In genomic region chr7:143041138-143041822, GRCm38 (mm10) we compare ENCODE assay signal across 14 mouse cellular contexts. TPM values are rescaled to one million over a fixed set of nuclear protein-coding genes. Genes with fewer than 3 reads are reported as not detected.
DNase-seq lines count a peak whose midpoint lies in the region; ATAC-seq and TF ChIP-seq lines count a peak whose summit lies in the region.
"Had no signal": no experiment of that assay in that cellular context is flagged by ENCODE, and none has a peak within 500 bp of the region (broad histone marks: within the 10 kb centered on the region; RNA-seq: fewer than 3 reads in every experiment).

No protein-coding gene starts in this region.

- no peak for ATAC-seq in forebrain, embryonic 15.5 days (replicated peaks)
- ATAC-seq in kidney, embryonic 16.5 days (ENCODE audit: low FRiP score, low TSS enrichment), result no peak; the same call in 1 of the 2 replicates
- ATAC-seq in kidney, embryonic 14.5 days (ENCODE audit: low FRiP score, low TSS enrichment), result no peak
- peak; percentile 19; the same call in 1 of the 2 replicates for ATAC-seq in heart, postnatal 0 days (ENCODE audit: insufficient read depth, low read depth)

- no peak for TF ChIP-seq RAD21 in MEL (IDR thresholded peaks at IDR 0.05; ENCODE audit: low read depth, low read length)

- no peak for TF ChIP-seq CTCF in MEL (IDR thresholded peaks at IDR 0.05 in 2 of 3, conservative IDR thresholded peaks at IDR 0.05 in 1 of 3; ENCODE audit: control insufficient read depth in 1 of 3, insufficient read depth in 1 of 3, low read depth in 2 of 3, low read length in 3 of 3, poor library complexity in 1 of 3, severe bottlenecking in 1 of 3)
- no peak for TF ChIP-seq CTCF in heart, postnatal 0 days (IDR thresholded peaks at IDR 0.05; ENCODE audit: low read depth)

- H3K27me3 ChIP-seq in forebrain, embryonic 10.5 days (ENCODE audit: poor library complexity, severe bottlenecking), result no peaks in the 10 kb centered on the region
- H3K27me3 ChIP-seq in forebrain, embryonic 15.5 days, result no peaks in the 10 kb centered on the region
- no peaks in the 10 kb centered on the region for H3K27me3 ChIP-seq in kidney, embryonic 16.5 days (ENCODE audit: insufficient read depth, low read length)
- H3K27me3 ChIP-seq in kidney, embryonic 14.5 days (ENCODE audit: control insufficient read depth, insufficient read depth, low read length), result no peaks in the 10 kb centered on the region
- H3K27me3 ChIP-seq in MEL (ENCODE audit: control insufficient read depth in 1 of 2, insufficient read depth in 2 of 2, low read length in 2 of 2), result no peaks in the 10 kb centered on the region
- no peaks in the 10 kb centered on the region for H3K27me3 ChIP-seq in heart, postnatal 0 days (ENCODE audit: control insufficient read depth, insufficient read depth, low read length)

- peak overlapping the region; percentile 48; the same call in 1 of the 2 replicates for H3K27ac ChIP-seq in forebrain, embryonic 10.5 days
- no peak overlapping the region for H3K27ac ChIP-seq in forebrain, embryonic 15.5 days (replicated peaks)
- H3K27ac ChIP-seq in kidney, embryonic 16.5 days (ENCODE audit: low read length), result peak overlapping the region; percentile 67; the same call in 1 of the 2 replicates
- no peak overlapping the region; the same call in 1 of the 2 replicates for H3K27ac ChIP-seq in kidney, embryonic 14.5 days (ENCODE audit: low read depth, low read length)
- peak overlapping the region; percentile 3; the same call in 1 of the 2 replicates for H3K27ac ChIP-seq in MEL (ENCODE audit: control insufficient read depth, low read depth, low read length)
- peak overlapping the region; percentile 82 for H3K27ac ChIP-seq in heart, postnatal 0 days (ENCODE audit: low read depth)

- H3K4me1 ChIP-seq in forebrain, embryonic 10.5 days, result peaks cover 11% of the 10 kb centered on the region; the same call in 1 of the 2 replicates
- no peaks in the 10 kb centered on the region for H3K4me1 ChIP-seq in forebrain, embryonic 15.5 days
- peaks cover 14% of the 10 kb centered on the region; the same call in 1 of the 2 replicates for H3K4me1 ChIP-seq in kidney, embryonic 16.5 days (ENCODE audit: insufficient read depth, low read length)
- H3K4me1 ChIP-seq in kidney, embryonic 14.5 days (ENCODE audit: control insufficient read depth, insufficient read depth, low read length), result peaks cover 11% of the 10 kb centered on the region; the same call in 1 of the 2 replicates
- H3K4me1 ChIP-seq in MEL (ENCODE audit: control insufficient read depth in 1 of 2, insufficient read depth in 2 of 2, low read length in 2 of 2), result peaks cover 42 to 71% of the 10 kb centered on the region in 2 experiments
- peaks cover 31% of the 10 kb centered on the region for H3K4me1 ChIP-seq in heart, postnatal 0 days (ENCODE audit: control insufficient read depth, insufficient read depth)

- H3K4me3 ChIP-seq in forebrain, embryonic 10.5 days, result no peak overlapping the region
- no peak overlapping the region for H3K4me3 ChIP-seq in forebrain, embryonic 15.5 days
- no peak overlapping the region for H3K4me3 ChIP-seq in kidney, embryonic 16.5 days (ENCODE audit: low read length)
- no peak overlapping the region for H3K4me3 ChIP-seq in kidney, embryonic 14.5 days (ENCODE audit: low read length)
- no peak overlapping the region for H3K4me3 ChIP-seq in MEL (ENCODE audit: control insufficient read depth in 1 of 2, insufficient read depth in 1 of 2, low read depth in 2 of 2, low read length in 2 of 2)
- no peak overlapping the region for H3K4me3 ChIP-seq in heart, postnatal 0 days (ENCODE audit: low read depth, low read length)

- TF ChIP-seq EP300 in MEL (IDR thresholded peaks at IDR 0.05; ENCODE audit: low read depth in 1 of 2, low read length in 2 of 2), result peak; percentile 49 to 61
- TF ChIP-seq EP300 in heart, postnatal 0 days (IDR thresholded peaks at IDR 0.05; ENCODE audit: low read depth), result peak; percentile 33; the same call in 1 of the 2 replicates

- no peak for DNase-seq in forebrain, embryonic 10.5 days (ENCODE audit: extremely low spot score, low spot score)
- peak; percentile 63 for DNase-seq in MEL (ENCODE audit: low read depth, low spot score)
- DNase-seq in heart, postnatal 0 days (ENCODE audit: low spot score), result peak; percentile 57
- no peak for DNase-seq in thymus, postnatal 4 days
- no peak for DNase-seq in adrenal gland, adult 2 months
- DNase-seq: embryo, embryonic 11 days; spleen, adult 18-20 months; thymus, adult 2 months had no signal

- H3K4me2 ChIP-seq in forebrain, embryonic 15.5 days (replicated peaks), result no peak overlapping the region
- no peak overlapping the region for H3K4me2 ChIP-seq in kidney, embryonic 16.5 days (replicated peaks; ENCODE audit: low read depth, low read length)
- H3K4me2 ChIP-seq in kidney, embryonic 14.5 days (replicated peaks; ENCODE audit: low read depth, low read length), result no peak overlapping the region
- H3K4me2 ChIP-seq in heart, postnatal 0 days (ENCODE audit: low read depth, low read length), result no peak overlapping the region

- 81% methylated on average over 3 of the region's 3 CpGs for WGBS in forebrain, embryonic 10.5 days
- 84% methylated on average over 3 of the region's 3 CpGs for WGBS in forebrain, embryonic 15.5 days
- 76% methylated on average over 3 of the region's 3 CpGs for WGBS in kidney, embryonic 16.5 days
- 77% methylated on average over 3 of the region's 3 CpGs for WGBS in kidney, embryonic 14.5 days
- 26% methylated on average over 3 of the region's 3 CpGs for WGBS in heart, postnatal 0 days

- no peak for TF ChIP-seq POLR2A in MEL (IDR thresholded peaks at IDR 0.05; ENCODE audit: control insufficient read depth in 1 of 2, insufficient read depth in 1 of 2, low read depth in 1 of 2, low read length in 2 of 2, poor library complexity in 1 of 2)

- H3K79me2 ChIP-seq in MEL (ENCODE audit: control insufficient read depth, insufficient read depth, low read length, poor library complexity), result no peaks in the 10 kb centered on the region

- no peaks in the 10 kb centered on the region for H3K9me3 ChIP-seq in forebrain, embryonic 10.5 days
- no peaks in the 10 kb centered on the region for H3K9me3 ChIP-seq in forebrain, embryonic 15.5 days
- H3K9me3 ChIP-seq in kidney, embryonic 16.5 days (ENCODE audit: low read length), result peaks cover 4% of the 10 kb centered on the region; the same call in 1 of the 2 replicates
- H3K9me3 ChIP-seq in kidney, embryonic 14.5 days (ENCODE audit: control insufficient read depth, low read length), result no peaks in the 10 kb centered on the region
- no peaks in the 10 kb centered on the region for H3K9me3 ChIP-seq in MEL (replicated peaks; ENCODE audit: insufficient read depth, low read length)
- H3K9me3 ChIP-seq in heart, postnatal 0 days (replicated peaks; ENCODE audit: control insufficient read depth, low read length), result no peaks in the 10 kb centered on the region

- H3K9ac ChIP-seq in forebrain, embryonic 15.5 days (replicated peaks), result no peak overlapping the region
- H3K9ac ChIP-seq in kidney, embryonic 16.5 days (replicated peaks; ENCODE audit: low read length), result no peak overlapping the region
- H3K9ac ChIP-seq in kidney, embryonic 14.5 days (ENCODE audit: low read depth, low read length), result no peak overlapping the region
- peak overlapping the region; percentile 23; the same call in 1 of the 2 replicates for H3K9ac ChIP-seq in MEL (ENCODE audit: control insufficient read depth, low read depth, low read length, poor library complexity, severe bottlenecking)
- H3K9ac ChIP-seq in heart, postnatal 0 days (replicated peaks; ENCODE audit: low read depth, low read length), result no peak overlapping the region

- H3K36me3 ChIP-seq in forebrain, embryonic 10.5 days (replicated peaks), result no peaks in the 10 kb centered on the region
- no peaks in the 10 kb centered on the region for H3K36me3 ChIP-seq in forebrain, embryonic 15.5 days
- H3K36me3 ChIP-seq in kidney, embryonic 16.5 days (ENCODE audit: insufficient read depth, low read length), result no peaks in the 10 kb centered on the region
- no peaks in the 10 kb centered on the region for H3K36me3 ChIP-seq in kidney, embryonic 14.5 days (ENCODE audit: control insufficient read depth, insufficient read depth, low read length)
- H3K36me3 ChIP-seq in MEL (ENCODE audit: control insufficient read depth in 1 of 2, insufficient read depth in 2 of 2, low read length in 2 of 2), result peaks cover 0 to 49% of the 10 kb centered on the region in 2 experiments; a peak in 2 of 4 replicates
- H3K36me3 ChIP-seq in heart, postnatal 0 days (replicated peaks; ENCODE audit: control insufficient read depth, insufficient read depth, low read length), result no peaks in the 10 kb centered on the region

RNA-seq across cellular contexts. Expression of gene Cd81, which starts 11.3 kb away (rescaled TPM):
- polyA plus RNA-seq in forebrain, embryonic 10.5 days (2016; fragmentation: Nextera tagmentation; extraction: Ambion mirVana), result 225 and 250 TPM in 2 replicates
- 286 and 294 TPM in 2 replicates for polyA plus RNA-seq in forebrain, embryonic 15.5 days (2015; fragmentation: Nextera tagmentation; extraction: Ambion mirVana)
- 643 and 698 TPM in 2 replicates for polyA plus RNA-seq in kidney, embryonic 16.5 days (2015; fragmentation: Nextera tagmentation; extraction: Ambion mirVana)
- polyA plus RNA-seq in kidney, embryonic 14.5 days (2014; fragmentation: Nextera tagmentation; extraction: Ambion mirVana), result 477 and 494 TPM in 2 replicates
- total RNA-seq in MEL (2012; rRNA removed), result 86.8 and 105 TPM in 2 replicates
- polyA plus RNA-seq in MEL (2012; ENCODE audit: insufficient read depth in 1 of 2, insufficient read length in 2 of 2, low read depth in 1 of 2, low replicate concordance in 2 of 2, missing spikeins in 1 of 2), result 100 to 1,000 TPM in 1 of 2 experiments, not detected in 1; 133 TPM
- 1,221 and 1,316 TPM in 2 replicates for total RNA-seq in heart, postnatal 0 days (2014; rRNA removed; ENCODE audit: low replicate concordance)
- polyA plus RNA-seq in heart, postnatal 0 days (2015; fragmentation: Nextera tagmentation; extraction: Ambion mirVana), result 793 and 811 TPM in 2 replicates
- total RNA-seq in adrenal gland, adult 2 months (2021), result 100 to 1,000 TPM; 693 to 716 TPM
- polyA plus RNA-seq in adrenal gland, adult 2 months (2012; rRNA removed), result 3,024 and 3,201 TPM in 2 replicates

RNA-seq across cellular contexts. Expression of gene Tssc4, which starts 27.8 kb away (rescaled TPM):
- polyA plus RNA-seq in forebrain, embryonic 10.5 days (2016; fragmentation: Nextera tagmentation; extraction: Ambion mirVana), result 131 and 132 TPM in 2 replicates
- 103 and 106 TPM in 2 replicates for polyA plus RNA-seq in forebrain, embryonic 15.5 days (2015; fragmentation: Nextera tagmentation; extraction: Ambion mirVana)
- 104 and 120 TPM in 2 replicates for polyA plus RNA-seq in kidney, embryonic 16.5 days (2015; fragmentation: Nextera tagmentation; extraction: Ambion mirVana)
- 74.4 and 95.1 TPM in 2 replicates for polyA plus RNA-seq in kidney, embryonic 14.5 days (2014; fragmentation: Nextera tagmentation; extraction: Ambion mirVana)
- 63.9 and 76.9 TPM in 2 replicates for total RNA-seq in MEL (2012; rRNA removed)
- polyA plus RNA-seq in MEL (2012; ENCODE audit: insufficient read depth in 1 of 2, insufficient read length in 2 of 2, low read depth in 1 of 2, low replicate concordance in 2 of 2, missing spikeins in 1 of 2), result 10 to 100 TPM in 1 of 2 experiments, not detected in 1; 75.6 TPM
- 61.9 and 71.7 TPM in 2 replicates for total RNA-seq in heart, postnatal 0 days (2014; rRNA removed; ENCODE audit: low replicate concordance)
- polyA plus RNA-seq in heart, postnatal 0 days (2015; fragmentation: Nextera tagmentation; extraction: Ambion mirVana), result 33.7 and 34.0 TPM in 2 replicates
- total RNA-seq in adrenal gland, adult 2 months (2021), result 10 to 100 TPM; 23.3 to 30.9 TPM
- polyA plus RNA-seq in adrenal gland, adult 2 months (2012; rRNA removed), result 120 and 142 TPM in 2 replicates

RNA-seq across cellular contexts. Expression of gene Tspan32, which starts 36.4 kb away (rescaled TPM):
- polyA plus RNA-seq in forebrain, embryonic 10.5 days (2016; fragmentation: Nextera tagmentation; extraction: Ambion mirVana), result 6.0 and 6.8 TPM in 2 replicates
- polyA plus RNA-seq in forebrain, embryonic 15.5 days (2015; fragmentation: Nextera tagmentation; extraction: Ambion mirVana), result 0.33 and 0.64 TPM in 2 replicates
- polyA plus RNA-seq in kidney, embryonic 16.5 days (2015; fragmentation: Nextera tagmentation; extraction: Ambion mirVana), result 1.5 and 1.6 TPM in 2 replicates
- polyA plus RNA-seq in kidney, embryonic 14.5 days (2014; fragmentation: Nextera tagmentation; extraction: Ambion mirVana), result 0.79 and 0.97 TPM in 2 replicates
- total RNA-seq in MEL (2012; rRNA removed), result 159 and 205 TPM in 2 replicates
- 100 to 1,000 TPM in 1 of 2 experiments, 10 to 100 TPM in 1; 53.5 to 212 TPM for polyA plus RNA-seq in MEL (2012; ENCODE audit: insufficient read depth in 1 of 2, insufficient read length in 2 of 2, low read depth in 1 of 2, low replicate concordance in 2 of 2, missing spikeins in 1 of 2)
- total RNA-seq in heart, postnatal 0 days (2014; rRNA removed; ENCODE audit: low replicate concordance), result 0.46 and 0.50 TPM in 2 replicates
- 1.1 and 1.7 TPM in 2 replicates for polyA plus RNA-seq in heart, postnatal 0 days (2015; fragmentation: Nextera tagmentation; extraction: Ambion mirVana)
- under 1 TPM; 0.49 to 0.62 TPM for total RNA-seq in adrenal gland, adult 2 months (2021)
- polyA plus RNA-seq in adrenal gland, adult 2 months (2012; rRNA removed), result 0.83 and 1.4 TPM in 2 replicates

RNA-seq across cellular contexts. Expression of gene Trpm5, which starts 53.2 kb away (rescaled TPM):
- 0.36 and 0.90 TPM in 2 replicates for polyA plus RNA-seq in forebrain, embryonic 10.5 days (2016; fragmentation: Nextera tagmentation; extraction: Ambion mirVana)
- 1.2 and 1.3 TPM in 2 replicates for polyA plus RNA-seq in forebrain, embryonic 15.5 days (2015; fragmentation: Nextera tagmentation; extraction: Ambion mirVana)
- polyA plus RNA-seq in kidney, embryonic 16.5 days (2015; fragmentation: Nextera tagmentation; extraction: Ambion mirVana), result 6.0 and 6.9 TPM in 2 replicates
- 4.4 and 4.9 TPM in 2 replicates for polyA plus RNA-seq in kidney, embryonic 14.5 days (2014; fragmentation: Nextera tagmentation; extraction: Ambion mirVana)
- total RNA-seq in MEL (2012; rRNA removed), result 1.5 and 1.7 TPM in 2 replicates
- 1 to 10 TPM in 1 of 2 experiments, not detected in 1; 1.9 TPM for polyA plus RNA-seq in MEL (2012; ENCODE audit: insufficient read depth in 1 of 2, insufficient read length in 2 of 2, low read depth in 1 of 2, low replicate concordance in 2 of 2, missing spikeins in 1 of 2)
- 0.61 and 2.1 TPM in 2 replicates for total RNA-seq in heart, postnatal 0 days (2014; rRNA removed; ENCODE audit: low replicate concordance)
- polyA plus RNA-seq in heart, postnatal 0 days (2015; fragmentation: Nextera tagmentation; extraction: Ambion mirVana), result 0.70 and 1.6 TPM in 2 replicates
- under 1 TPM; 0.23 to 0.24 TPM for total RNA-seq in adrenal gland, adult 2 months (2021)
- polyA plus RNA-seq in adrenal gland, adult 2 months (2012; rRNA removed), result 0.40 and 0.48 TPM in 2 replicates
- total RNA-seq: heart, postnatal 36 days; left cerebral cortex, postnatal 25 days; megakaryocyte progenitor cell, adult 5-6 weeks had no signal

Comparison
In these comparisons a context has a peak if more than half of its experiments do, and no peak if none do; other contexts are left out.
1. H3K27ac ChIP-seq: peak in forebrain, embryonic 10.5 days (single experiment), kidney, embryonic 16.5 days (single experiment), MEL (single experiment) and heart, postnatal 0 days (single experiment); none in forebrain, embryonic 15.5 days (single experiment) and kidney, embryonic 14.5 days (single experiment).
2. DNase-seq: peak in MEL (single experiment) and heart, postnatal 0 days (single experiment); none in forebrain, embryonic 10.5 days (single experiment), thymus, postnatal 4 days (single experiment) and adrenal gland, adult 2 months (single experiment).